Mouse (Mus musculus) heart, embryonic 10.5 days (tissue): ENCODE measurements around the gene Sh3bp2. TPM values are rescaled to one million over a fixed set of nuclear protein-coding genes. Genes with fewer than 3 reads are reported as not detected.
"Not testable (repeated sequence)": the region's sequence is repeated elsewhere in the genome, so short reads cannot be mapped to it uniquely, and the experiment has no call there.

Experiments used
- DNase-seq: peaks from one replicate; pipeline ENCODE4 v3.0.0-alpha.2; 2017; ENCODE audit warnings: low spot score
- H3K27ac ChIP-seq: fragments of 300-500 bp; sonication (generic); 2 replicates; pipeline ENCODE4 v1.5.1; 2016; ENCODE audit warnings: mild to moderate bottlenecking
- H3K27me3 ChIP-seq: fragments of 300-500 bp; sonication (generic); 2 replicates; pipeline ENCODE4 v1.6.1; 2016; ENCODE audit warnings: mild to moderate bottlenecking; ENCODE audit not compliant: poor library complexity, insufficient read depth, severe bottlenecking
- H3K36me3 ChIP-seq: fragments of 300-500 bp; sonication (generic); 2 replicates; pipeline ENCODE4 v1.6.1; 2016; ENCODE audit warnings: mild to moderate bottlenecking, moderate library complexity
- H3K4me1 ChIP-seq: fragments of 300-500 bp; sonication (generic); 2 replicates; pipeline ENCODE4 v1.6.1; 2016; ENCODE audit warnings: mild to moderate bottlenecking
- H3K4me3 ChIP-seq: fragments of 300-500 bp; sonication (generic); 2 replicates; pipeline ENCODE4 v1.5.1; 2016; ENCODE audit warnings: mild to moderate bottlenecking, moderate library complexity
- H3K9me3 ChIP-seq: fragments of 300-500 bp; sonication (generic); 2 replicates; pipeline ENCODE4 v1.6.1; 2016; ENCODE audit warnings: mild to moderate bottlenecking, moderate library complexity
- WGBS: fragments of 180-500 bp; shearing (Covaris S2); methylation state at CpG from one replicate; pipeline ENCODE4 v1.1.7; 2016; 5-methylcytosine and 5-hydroxymethylcytosine counted together
- polyA plus RNA-seq: library from polyadenylated mRNA; unstranded; fragments of >200 nt; fragmentation: Nextera tagmentation; extraction: Ambion mirVana; gene quantifications from 2 replicates; pipeline ENCODE4 v1.2.1, GENCODE M21; 2016

Sh3bp2 gene
- polyA plus RNA-seq, 1 experiment from 2014 or later, result 6.0 TPM

DNA sequence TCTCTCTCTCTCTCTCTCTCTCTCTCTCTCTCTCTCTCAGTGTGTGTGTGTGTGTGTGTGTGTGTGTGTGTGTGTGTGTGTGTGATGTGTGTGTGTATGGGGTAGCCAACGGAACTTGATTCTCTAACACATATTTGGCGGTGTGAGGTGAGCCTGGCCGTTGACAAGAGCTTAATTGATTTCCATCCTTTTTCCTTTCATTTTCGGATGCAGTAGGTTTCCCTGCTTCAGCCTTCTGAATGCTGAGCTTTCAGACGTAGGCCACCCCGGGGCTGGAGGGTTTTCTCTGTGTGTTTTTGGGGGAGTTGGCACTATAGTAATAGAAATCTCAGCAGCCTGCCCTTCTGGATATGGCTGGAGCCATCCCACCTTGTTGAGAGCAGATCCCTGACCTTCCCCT, 24.6 kb downstream of the Sh3bp2 start:
- H3K27me3 ChIP-seq, result peaks cover 6% of the 10 kb centered on the region; the same call in 1 of the 2 replicates
- no peaks in the 10 kb centered on the region for H3K9me3 ChIP-seq
- peaks cover 31% of the 10 kb centered on the region for H3K36me3 ChIP-seq
- DNase-seq, result peak; percentile 70
- H3K27ac ChIP-seq, result peak overlapping the region; percentile 93
- WGBS, result 32% methylated on average over 6 of the region's 6 CpGs
- peak overlapping the region; percentile 74 for H3K4me3 ChIP-seq
- H3K4me1 ChIP-seq, result peaks cover 13% of the 10 kb centered on the region

DNA sequence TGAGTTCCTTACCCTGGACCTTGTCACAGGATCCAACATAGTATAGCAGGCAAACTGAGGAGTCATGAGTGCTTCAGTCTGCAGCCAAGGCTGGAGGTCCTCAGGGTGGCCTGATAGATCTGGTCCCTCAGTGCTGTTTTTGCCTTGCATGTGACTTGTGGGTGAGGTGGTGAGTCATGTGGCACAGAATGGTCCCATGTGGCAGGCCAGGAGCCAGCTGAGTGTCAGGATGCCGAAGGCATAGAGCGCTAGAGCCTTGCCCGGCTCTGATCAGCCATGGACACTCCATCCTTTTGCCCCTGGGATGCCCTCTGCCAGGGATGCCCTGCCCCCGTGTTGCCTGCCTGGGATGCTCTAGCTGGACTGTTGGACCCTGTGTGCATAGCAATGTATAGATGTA, 26.2 kb downstream of the Sh3bp2 start:
- Histone ChIP-seq H3K27ac (no peak overlapping the region), H3K27me3 (peaks cover 6% of the 10 kb centered on the region; the same call in 1 of the 2 replicates), H3K9me3 (no peaks in the 10 kb centered on the region), H3K4me1 (peaks cover 13% of the 10 kb centered on the region), H3K36me3 (peaks cover 46% of the 10 kb centered on the region), H3K4me3 (no peak overlapping the region)
- 90% methylated on average over 4 of the region's 4 CpGs for WGBS
- DNase-seq, result peak; percentile 70

DNA sequence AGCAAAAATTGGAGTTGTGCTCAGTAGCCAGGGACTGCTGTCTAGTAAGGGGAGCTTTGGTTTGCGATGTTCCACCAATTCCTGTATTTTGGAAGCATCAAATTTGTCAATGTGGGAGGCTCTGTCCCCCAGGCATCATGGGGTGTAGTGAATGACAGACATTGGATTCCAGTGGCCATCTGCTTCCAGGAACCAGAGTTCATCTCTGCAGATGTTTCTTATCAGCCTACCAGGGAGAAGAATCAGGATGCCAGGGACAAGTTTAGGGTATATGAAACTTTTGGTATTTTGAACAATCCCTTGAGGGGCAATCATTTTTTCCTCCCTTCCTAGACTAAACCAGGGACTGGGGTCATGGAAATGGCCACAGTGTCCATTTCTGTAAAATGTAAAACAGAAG, 38.2 kb downstream of the Sh3bp2 start:
- no peak overlapping the region for H3K27ac ChIP-seq
- peaks cover 13% of the 10 kb centered on the region for H3K4me1 ChIP-seq
- no peaks in the 10 kb centered on the region for H3K9me3 ChIP-seq
- 92% methylated on average over 1 of the region's 1 CpGs for WGBS
- H3K36me3 ChIP-seq, result peaks cover 47% of the 10 kb centered on the region
- no peak overlapping the region for H3K4me3 ChIP-seq
- no peak for DNase-seq
- no peaks in the 10 kb centered on the region for H3K27me3 ChIP-seq

- no peak for DNase-seq
- Histone ChIP-seq H3K9me3 (no peaks in the 10 kb centered on the region), H3K4me3 (no peak overlapping the region), H3K27me3 (no peaks in the 10 kb centered on the region), H3K36me3 (peaks cover 43% of the 10 kb centered on the region), H3K4me1 (peaks cover 13% of the 10 kb centered on the region), H3K27ac (no peak overlapping the region)
- 75% methylated on average over 4 of the region's 4 CpGs for WGBS
Observed at GRCm38 (mm10) chr5:34564291-34564690, 38.7 kb downstream of the Sh3bp2 start.

- peak overlapping the region; percentile 29 for H3K27ac ChIP-seq
- peaks cover 28% of the 10 kb centered on the region for H3K36me3 ChIP-seq
- no peaks in the 10 kb centered on the region for H3K27me3 ChIP-seq
- no peaks in the 10 kb centered on the region for H3K9me3 ChIP-seq
- no peak overlapping the region; the same call in 1 of the 2 replicates for H3K4me3 ChIP-seq
- WGBS, result 50% methylated on average over 7 of the region's 7 CpGs
- peaks cover 13% of the 10 kb centered on the region for H3K4me1 ChIP-seq
- DNase-seq, result no peak
Observed at GRCm38 (mm10) chr5:34565545-34566283, 40.1 kb downstream of the Sh3bp2 start.

DNA sequence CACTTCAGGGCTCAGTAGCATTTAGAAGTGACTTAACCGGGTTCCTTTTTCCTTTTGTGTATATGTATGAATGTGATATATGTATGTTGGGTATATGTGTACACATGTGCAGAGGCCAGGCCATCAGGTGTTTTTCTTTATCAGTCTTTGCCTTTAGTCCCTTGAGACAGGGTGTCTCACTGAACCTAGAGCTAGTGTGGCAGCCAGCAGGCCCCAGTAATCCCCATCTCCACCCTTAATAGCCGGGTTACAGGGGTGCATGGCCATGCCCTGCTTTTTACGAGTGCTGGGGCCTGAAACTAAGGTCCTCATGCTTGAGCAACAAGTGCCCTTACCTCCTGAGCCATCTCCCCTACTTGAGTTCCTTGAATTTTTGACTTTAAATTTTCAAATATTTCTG, 45.9 kb downstream of the Sh3bp2 start:
- Histone ChIP-seq H3K27ac (no peak overlapping the region; the same call in 1 of the 2 replicates), H3K9me3 (no peaks in the 10 kb centered on the region), H3K4me3 (no peak overlapping the region), H3K4me1 (peaks cover 14% of the 10 kb centered on the region), H3K36me3 (no peaks in the 10 kb centered on the region), H3K27me3 (no peaks in the 10 kb centered on the region)
- DNase-seq, result no peak
- WGBS, result 87% methylated on average over 3 of the region's 3 CpGs

GRCm38 (mm10) chr5:34572568-34572967, 46.9 kb downstream of the Sh3bp2 start:
- not testable (repeated sequence) for H3K9me3 ChIP-seq, H3K27me3 ChIP-seq, H3K36me3 ChIP-seq, DNase-seq
- Histone ChIP-seq H3K4me3 (peak overlapping the region; percentile 96), H3K4me1 (peaks cover 20% of the 10 kb centered on the region), H3K27ac (peak overlapping the region; percentile 99)
- 44% methylated on average over 4 of the region's 4 CpGs for WGBS

- Histone ChIP-seq H3K9me3 (no peaks in the 10 kb centered on the region), H3K27me3 (no peaks in the 10 kb centered on the region), H3K27ac (peak within 1 kb of the TSS; percentile 99), H3K4me1 (peaks cover 20% of the 10 kb centered on the region), H3K4me3 (peak within 1 kb of the TSS; percentile 96), H3K36me3 (peaks cover 7% of the 10 kb centered on the region; the same call in 1 of the 2 replicates)
- DNase-seq, result peak; percentile 98
- WGBS, result under 1% methylated on average over 84 of the region's 84 CpGs
Observed at GRCm38 (mm10) chr5:34573268-34574221, 47.9 kb downstream of the Sh3bp2 start, which contains the start of gene Add1. Gene Add1 (plus strand): TSS chr5:34573664.

- Histone ChIP-seq H3K4me3 (peak overlapping the region; percentile 96), H3K27ac (peak overlapping the region; percentile 99), H3K9me3 (no peaks in the 10 kb centered on the region), H3K36me3 (peaks cover 7% of the 10 kb centered on the region; the same call in 1 of the 2 replicates), H3K27me3 (no peaks in the 10 kb centered on the region), H3K4me1 (peaks cover 20% of the 10 kb centered on the region)
- WGBS, result 40% methylated on average over 10 of the region's 10 CpGs
- no peak for DNase-seq
Observed at GRCm38 (mm10) chr5:34574721-34575120, 49.1 kb downstream of the Sh3bp2 start.

DNA sequence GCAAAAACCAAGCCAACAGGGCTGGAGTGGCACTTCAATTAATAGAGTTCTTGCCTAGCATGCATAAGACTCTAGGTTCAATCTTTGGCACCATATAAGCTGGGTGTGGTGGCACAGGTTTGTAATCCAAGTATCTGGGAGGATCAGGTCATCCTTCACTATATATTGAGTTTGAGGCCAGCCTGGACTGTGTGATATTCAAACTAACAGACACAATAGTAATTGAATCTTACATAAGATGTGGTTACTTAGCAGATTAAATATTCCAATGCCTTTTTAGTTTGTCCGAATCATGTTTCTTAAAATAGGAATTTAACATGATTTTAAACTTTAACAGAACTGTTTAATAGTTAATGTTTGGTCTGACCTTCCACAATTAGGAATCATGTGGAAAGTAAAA, 50.6 kb downstream of the Sh3bp2 start:
- H3K27me3 ChIP-seq, result no peaks in the 10 kb centered on the region
- no peak for DNase-seq
- WGBS, result 86% methylated on average over 1 of the region's 1 CpGs
- H3K9me3 ChIP-seq, result no peaks in the 10 kb centered on the region
- peaks cover 7% of the 10 kb centered on the region; the same call in 1 of the 2 replicates for H3K36me3 ChIP-seq
- no peak overlapping the region for H3K27ac ChIP-seq
- peaks cover 20% of the 10 kb centered on the region for H3K4me1 ChIP-seq
- H3K4me3 ChIP-seq, result no peak overlapping the region

GRCm38 (mm10) chr5:34578038-34578655, 52.5 kb downstream of the Sh3bp2 start:
- H3K27ac ChIP-seq, result no peak overlapping the region
- H3K27me3 ChIP-seq, result no peaks in the 10 kb centered on the region
- H3K36me3 ChIP-seq, result peaks cover 7% of the 10 kb centered on the region; the same call in 1 of the 2 replicates
- no peaks in the 10 kb centered on the region for H3K9me3 ChIP-seq
- no peak for DNase-seq
- WGBS, result 96% methylated on average over 7 of the region's 7 CpGs
- peaks cover 29% of the 10 kb centered on the region for H3K4me1 ChIP-seq
- no peak overlapping the region for H3K4me3 ChIP-seq

DNA sequence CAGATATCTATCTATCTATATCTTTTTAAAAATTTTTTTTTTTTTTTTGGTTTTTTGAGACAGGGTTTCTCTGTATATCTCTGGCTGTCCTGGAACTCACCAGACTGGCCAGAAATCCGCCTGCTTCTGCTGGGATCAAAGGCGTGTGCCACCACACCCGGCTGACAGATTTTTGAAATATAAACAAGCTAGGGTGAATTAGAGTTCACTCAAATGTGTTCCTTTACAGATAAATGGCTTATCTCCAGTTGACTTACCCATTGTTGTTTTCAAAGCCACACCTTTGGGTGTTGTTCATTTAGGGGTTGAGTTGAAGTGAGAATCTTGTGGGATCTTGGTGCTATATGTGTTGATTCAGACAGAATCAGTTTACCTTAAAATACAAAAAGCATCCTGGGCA, 53.7 kb downstream of the Sh3bp2 start:
- Histone ChIP-seq H3K9me3 (no peaks in the 10 kb centered on the region), H3K4me3 (no peak overlapping the region), H3K27me3 (no peaks in the 10 kb centered on the region), H3K36me3 (peaks cover 7% of the 10 kb centered on the region; the same call in 1 of the 2 replicates), H3K27ac (no peak overlapping the region), H3K4me1 (peaks cover 37% of the 10 kb centered on the region)
- WGBS, result 69% methylated on average over 3 of the region's 3 CpGs
- DNase-seq, result no peak
